Mouse (Mus musculus) heart, adult 11 months (tissue): ENCODE data around the gene Srr.

Experiments
- DNase-seq: peaks from one replicate; pipeline ENCODE4 v3.0.0; 2022

Gene Srr

GRCm38 (mm10) chr11:74902416-74902815 lies 23.3 kb downstream of the Srr start:
- DNase-seq = no peak

GRCm38 (mm10) chr11:74901555-74901954 lies 24.2 kb downstream of the Srr start:
- no peak for DNase-seq

GRCm38 (mm10) chr11:74898517-74898827 lies 27.3 kb downstream of the Srr start:
- no peak for DNase-seq

GRCm38 (mm10) chr11:74897678-74898516 lies 27.9 kb downstream of the Srr start, which contains the start of gene Tsr1:
Tsr1 (plus strand) TSS chr11:74898071.
- DNase-seq = peak; percentile 99

- DNase-seq = peak; percentile 97
Measured at GRCm38 (mm10) chr11:74896901-74897677, 28.7 kb downstream of the Srr start, which contains the start of gene Sgsm2. Sgsm2 (minus strand) TSS chr11:74897060.

- no peak for DNase-seq
Measured at GRCm38 (mm10) chr11:74895980-74896900, 29.5 kb downstream of the Srr start.

- no peak for DNase-seq
Measured at GRCm38 (mm10) chr11:74894619-74895018, 31.1 kb downstream of the Srr start.

- no peak for DNase-seq
Measured at GRCm38 (mm10) chr11:74883098-74883497, 42.6 kb downstream of the Srr start.

GRCm38 (mm10) chr11:74881979-74882378 lies 43.8 kb downstream of the Srr start:
- no peak for DNase-seq

- DNase-seq = no peak
Measured at GRCm38 (mm10) chr11:74880999-74881398, 44.7 kb downstream of the Srr start.

GRCm38 (mm10) chr11:74876801-74877200 lies 48.9 kb downstream of the Srr start:
- peak; percentile 98 for DNase-seq

- DNase-seq = no peak
Measured at GRCm38 (mm10) chr11:74874630-74875029, 51.1 kb downstream of the Srr start.

GRCm38 (mm10) chr11:74870991-74871622 lies 54.6 kb downstream of the Srr start:
- no peak for DNase-seq

- no peak for DNase-seq
Measured at GRCm38 (mm10) chr11:74870544-74870943, 55.2 kb downstream of the Srr start.

GRCm38 (mm10) chr11:74869603-74870002 lies 56.1 kb downstream of the Srr start:
- DNase-seq = no peak

- DNase-seq = peak; percentile 91
Measured at GRCm38 (mm10) chr11:74868046-74868760, 57.5 kb downstream of the Srr start.

GRCm38 (mm10) chr11:74867181-74867580 lies 58.6 kb downstream of the Srr start:
- peak; percentile 99 for DNase-seq

- peak; percentile 99 for DNase-seq
Measured at GRCm38 (mm10) chr11:74866640-74867039, 59.1 kb downstream of the Srr start.

- DNase-seq = peak; percentile 89
Measured at GRCm38 (mm10) chr11:74865252-74865651, 60.5 kb downstream of the Srr start.

- DNase-seq = peak; percentile 87
Measured at GRCm38 (mm10) chr11:74864421-74864820, 61.3 kb downstream of the Srr start.

- DNase-seq = peak; percentile 91
Measured at GRCm38 (mm10) chr11:74863471-74863870, 62.3 kb downstream of the Srr start.

GRCm38 (mm10) chr11:74862129-74862528 lies 63.6 kb downstream of the Srr start:
- peak; percentile 91 for DNase-seq
